Mouse (Mus musculus) MN1 (cell line): ENCODE results near the gene Rrbp1.

Experiments
- DNase-seq: peaks from one replicate; pipeline ENCODE4 v3.0.0-alpha.2; 2016; ENCODE audit warnings: low spot score

Gene Rrbp1

GRCm38 (mm10) chr2:143915600-143916135 lies 95.4 kb downstream of the Rrbp1 start:
- peak; percentile 77 for DNase-seq

- peak; percentile 97 for DNase-seq
Measured at GRCm38 (mm10) chr2:143914760-143915599, 96.1 kb downstream of the Rrbp1 start, which contains the start of gene Dstn. Gene Dstn (plus strand): TSS chr2:143915320.

GRCm38 (mm10) chr2:143914221-143914620 lies 96.8 kb downstream of the Rrbp1 start:
- DNase-seq = peak; percentile 22

GRCm38 (mm10) chr2:143912199-143912598 lies 98.9 kb downstream of the Rrbp1 start:
- DNase-seq = no peak

GRCm38 (mm10) chr2:143909230-143909629 lies 101.8 kb downstream of the Rrbp1 start:
- DNase-seq = no peak

GRCm38 (mm10) chr2:143904896-143905295 lies 106.2 kb downstream of the Rrbp1 start:
- peak; percentile 70 for DNase-seq

GRCm38 (mm10) chr2:143903376-143904045 lies 107.6 kb downstream of the Rrbp1 start:
- DNase-seq = no peak

- DNase-seq = no peak
Measured at GRCm38 (mm10) chr2:143900821-143901351, 110.2 kb downstream of the Rrbp1 start.

- no peak for DNase-seq
Measured at GRCm38 (mm10) chr2:143899470-143900220, 111.4 kb downstream of the Rrbp1 start.
